Mouse (Mus musculus) gonadal fat pad, adult 2 months (tissue): ENCODE data around the gene Gab3. TPM values are rescaled to one million over a fixed set of nuclear protein-coding genes. Genes with fewer than 3 reads are reported as not detected.
"Not testable (repeated sequence)": the region's sequence is repeated elsewhere in the genome, so short reads cannot be mapped to it uniquely, and the experiment has no call there.

Experiments used
- DNase-seq: peaks from one replicate; pipeline ENCODE4 v3.0.0-alpha.2; 2012; ENCODE audit warnings: low read depth
- polyA plus RNA-seq: library from polyadenylated mRNA; depleted of rRNA; stranded (reverse); fragments of >200 nt; gene quantifications from 2 replicates; pipeline ENCODE4 v1.2.3, GENCODE M21; 2012; rRNA removed

The Gab3 gene
- polyA plus RNA-seq, 1 experiment, result 0.63 TPM

GRCm38 (mm10) chrX:75035162-75035561 is 50.1 kb downstream of the Gab3 start:
- DNase-seq, result no peak

GRCm38 (mm10) chrX:75034054-75034453 is 51.2 kb downstream of the Gab3 start:
- not testable (repeated sequence) for DNase-seq

GRCm38 (mm10) chrX:74983734-74984133 is 101.5 kb downstream of the Gab3 start:
- no peak for DNase-seq

GRCm38 (mm10) chrX:74962899-74963298 is 122.4 kb downstream of the Gab3 start:
- not testable (repeated sequence) for DNase-seq

- DNase-seq, result not testable (repeated sequence)
Observed at GRCm38 (mm10) chrX:74959161-74959560, 126.1 kb downstream of the Gab3 start.

Other genes starting within 250 kb of the Gab3 start
- gene Gm5936, start 248.3 kb downstream of the Gab3 start, polyA plus RNA-seq, result 0.27 and 0.31 TPM in 2 replicates
- gene Dkc1, start 10.4 kb upstream of the Gab3 start, polyA plus RNA-seq, result 9.1 and 9.5 TPM in 2 replicates
- 43.1 and 55.6 TPM in 2 replicates for gene Mpp1, start 45.6 kb upstream of the Gab3 start, polyA plus RNA-seq
- not detected in 2 replicates for gene Smim9, start 78.3 kb upstream of the Gab3 start, polyA plus RNA-seq